Mouse (Mus musculus): Measurements from ENCODE around the gene Tgm2. TPM values are rescaled to one million over a fixed set of nuclear protein-coding genes. Genes with fewer than 3 reads are reported as not detected.
A peak's percentile ranks its signal among the peaks of the same experiment; 100 is the strongest.

Gene Tgm2
- polyA plus RNA-seq, 1 experiment: 5.6 TPM

GRCm38 (mm10) chr2:158122814-158123213 is 23.4 kb downstream of the Tgm2 start:
- Histone ChIP-seq H3K27me3 (replicated peaks) (peaks cover 79% of the 10 kb centered on the region), H3K4me1 (peaks cover 12% of the 10 kb centered on the region; the same call in 1 of the 2 replicates), H3K4me3 (replicated peaks) (peak overlapping the region; percentile 8), H3K9me3 (peaks cover 13% of the 10 kb centered on the region), H3K36me3 (replicated peaks; ENCODE audit: low read length) (peaks cover 5% of the 10 kb centered on the region)
- TF ChIP-seq FLI1 (IDR thresholded peaks at IDR 0.05; ENCODE audit: low read length) (no peak), GATA1 (IDR thresholded peaks at IDR 0.05; ENCODE audit: borderline replicate concordance, low read length) (no peak)

GRCm38 (mm10) chr2:158121645-158122326 is 24.4 kb downstream of the Tgm2 start:
- TF ChIP-seq FLI1 (IDR thresholded peaks at IDR 0.05; ENCODE audit: low read length) (no peak), GATA1 (IDR thresholded peaks at IDR 0.05; ENCODE audit: borderline replicate concordance, low read length) (no peak)
- H3K4me3 ChIP-seq (replicated peaks): no peak overlapping the region
- peaks cover 13% of the 10 kb centered on the region for H3K4me1 ChIP-seq
- H3K27me3 ChIP-seq (replicated peaks): peaks cover 79% of the 10 kb centered on the region
- peaks cover 7% of the 10 kb centered on the region for H3K36me3 ChIP-seq (replicated peaks; ENCODE audit: low read length)
- H3K9me3 ChIP-seq: peaks cover 13% of the 10 kb centered on the region

GRCm38 (mm10) chr2:158120868-158121267 is 25.4 kb downstream of the Tgm2 start:
- peaks cover 10% of the 10 kb centered on the region for H3K9me3 ChIP-seq
- H3K27me3 ChIP-seq (replicated peaks): peaks cover 86% of the 10 kb centered on the region
- H3K4me1 ChIP-seq: peaks cover 23% of the 10 kb centered on the region
- TF ChIP-seq FLI1 (IDR thresholded peaks at IDR 0.05; ENCODE audit: low read length): no peak
- TF ChIP-seq GATA1 (IDR thresholded peaks at IDR 0.05; ENCODE audit: borderline replicate concordance, low read length): no peak
- peaks cover 7% of the 10 kb centered on the region for H3K36me3 ChIP-seq (replicated peaks; ENCODE audit: low read length)
- no peak overlapping the region for H3K4me3 ChIP-seq (replicated peaks)

- Histone ChIP-seq H3K36me3 (replicated peaks; ENCODE audit: low read length) (peaks cover 2% of the 10 kb centered on the region), H3K27me3 (replicated peaks) (peaks cover 83% of the 10 kb centered on the region), H3K9me3 (peaks cover 3% of the 10 kb centered on the region), H3K4me3 (replicated peaks) (no peak overlapping the region), H3K4me1 (peaks cover 27% of the 10 kb centered on the region)
- TF ChIP-seq FLI1 (IDR thresholded peaks at IDR 0.05; ENCODE audit: low read length): no peak
- no peak for TF ChIP-seq GATA1 (IDR thresholded peaks at IDR 0.05; ENCODE audit: borderline replicate concordance, low read length)
Measured at GRCm38 (mm10) chr2:158120211-158120610, 26.0 kb downstream of the Tgm2 start.

- Histone ChIP-seq H3K36me3 (replicated peaks; ENCODE audit: low read length) (peaks cover 2% of the 10 kb centered on the region), H3K27me3 (replicated peaks) (peaks cover 82% of the 10 kb centered on the region), H3K9me3 (no peaks in the 10 kb centered on the region), H3K4me3 (replicated peaks) (no peak overlapping the region), H3K4me1 (peaks cover 27% of the 10 kb centered on the region)
- TF ChIP-seq FLI1 (IDR thresholded peaks at IDR 0.05; ENCODE audit: low read length) (no peak), GATA1 (IDR thresholded peaks at IDR 0.05; ENCODE audit: borderline replicate concordance, low read length) (no peak)
Measured at GRCm38 (mm10) chr2:158119145-158119544, 27.1 kb downstream of the Tgm2 start.

GRCm38 (mm10) chr2:158116653-158117052 is 29.6 kb downstream of the Tgm2 start:
- peaks cover 34% of the 10 kb centered on the region for H3K4me1 ChIP-seq
- H3K4me3 ChIP-seq (replicated peaks): no peak overlapping the region
- peaks cover 85% of the 10 kb centered on the region for H3K27me3 ChIP-seq (replicated peaks)
- H3K36me3 ChIP-seq (replicated peaks; ENCODE audit: low read length): peaks cover 2% of the 10 kb centered on the region
- no peaks in the 10 kb centered on the region for H3K9me3 ChIP-seq
- TF ChIP-seq GATA1 (IDR thresholded peaks at IDR 0.05; ENCODE audit: borderline replicate concordance, low read length) (no peak), FLI1 (IDR thresholded peaks at IDR 0.05; ENCODE audit: low read length) (no peak)

- TF ChIP-seq GATA1 (IDR thresholded peaks at IDR 0.05; ENCODE audit: borderline replicate concordance, low read length) (no peak), FLI1 (IDR thresholded peaks at IDR 0.05; ENCODE audit: low read length) (no peak)
- H3K4me3 ChIP-seq (replicated peaks): peak overlapping the region; percentile 39
- H3K36me3 ChIP-seq (replicated peaks; ENCODE audit: low read length): peaks cover 2% of the 10 kb centered on the region
- peaks cover 32% of the 10 kb centered on the region for H3K4me1 ChIP-seq
- peaks cover 87% of the 10 kb centered on the region for H3K27me3 ChIP-seq (replicated peaks)
- H3K9me3 ChIP-seq: no peaks in the 10 kb centered on the region
Measured at GRCm38 (mm10) chr2:158115838-158116453, 30.3 kb downstream of the Tgm2 start.

GRCm38 (mm10) chr2:158114931-158115330 is 31.3 kb downstream of the Tgm2 start:
- Histone ChIP-seq H3K4me1 (peaks cover 32% of the 10 kb centered on the region), H3K4me3 (replicated peaks) (no peak overlapping the region), H3K9me3 (no peaks in the 10 kb centered on the region), H3K36me3 (replicated peaks; ENCODE audit: low read length) (peaks cover 2% of the 10 kb centered on the region), H3K27me3 (replicated peaks) (peaks cover 79% of the 10 kb centered on the region)
- TF ChIP-seq GATA1 (IDR thresholded peaks at IDR 0.05; ENCODE audit: borderline replicate concordance, low read length) (no peak), FLI1 (IDR thresholded peaks at IDR 0.05; ENCODE audit: low read length) (no peak)

- Histone ChIP-seq H3K27me3 (replicated peaks) (peaks cover 75% of the 10 kb centered on the region), H3K4me3 (replicated peaks) (no peak overlapping the region), H3K36me3 (replicated peaks; ENCODE audit: low read length) (peaks cover 2% of the 10 kb centered on the region), H3K4me1 (peaks cover 45% of the 10 kb centered on the region), H3K9me3 (no peaks in the 10 kb centered on the region)
- TF ChIP-seq GATA1 (IDR thresholded peaks at IDR 0.05; ENCODE audit: borderline replicate concordance, low read length): no peak
- no peak for TF ChIP-seq FLI1 (IDR thresholded peaks at IDR 0.05; ENCODE audit: low read length)
Measured at GRCm38 (mm10) chr2:158113591-158114257, 32.5 kb downstream of the Tgm2 start.

- Histone ChIP-seq H3K9me3 (peaks cover 5% of the 10 kb centered on the region; the same call in 1 of the 2 replicates), H3K4me1 (peaks cover 49% of the 10 kb centered on the region)
- TF ChIP-seq FLI1 (IDR thresholded peaks at IDR 0.05; ENCODE audit: low read length) (no peak), GATA1 (IDR thresholded peaks at IDR 0.05; ENCODE audit: borderline replicate concordance, low read length) (no peak)
Measured at GRCm38 (mm10) chr2:158109516-158109915, 36.7 kb downstream of the Tgm2 start.

More at GRCm38 (mm10) chr2:158109516-158109915, 36.7 kb downstream of the Tgm2 start:
- H3K36me3 ChIP-seq (replicated peaks; ENCODE audit: low read length): no peaks in the 10 kb centered on the region
- peak overlapping the region; percentile 66 for H3K4me3 ChIP-seq (replicated peaks)
- peaks cover 74% of the 10 kb centered on the region for H3K27me3 ChIP-seq (replicated peaks)

Data from megakaryocyte, embryonic 14.5 days (primary cell).